In genomic region chr11:70413961-70414360, GRCm38 (mm10) we compare ENCODE assay signal across 9 mouse cellular contexts. TPM values are rescaled to one million over a fixed set of nuclear protein-coding genes. Genes with fewer than 3 reads are reported as not detected.
DNase-seq lines count a peak whose midpoint lies in the region; ATAC-seq and TF ChIP-seq lines count a peak whose summit lies in the region.
"Had no signal": no experiment of that assay in that cellular context is flagged by ENCODE, and none has a peak within 500 bp of the region (broad histone marks: within the 10 kb centered on the region; RNA-seq: fewer than 3 reads in every experiment).

No protein-coding gene starts in this region.

- ATAC-seq in forebrain, embryonic 15.5 days (replicated peaks): no peak

- H3K79me3 ChIP-seq in C2C12 (ENCODE audit: low read depth): peaks cover 5% of the 10 kb centered on the region

- no peak overlapping the region for H3ac ChIP-seq in C2C12 (ENCODE audit: control insufficient read depth, insufficient read length, low read depth)

- no peaks in the 10 kb centered on the region for H3K9me3 ChIP-seq in forebrain, embryonic 10.5 days
- H3K9me3 ChIP-seq in forebrain, embryonic 15.5 days: no peaks in the 10 kb centered on the region
- H3K9me3 ChIP-seq: liver, embryonic 15.5 days had no signal

- H3K36me3 ChIP-seq in forebrain, embryonic 10.5 days (replicated peaks): no peaks in the 10 kb centered on the region
- no peaks in the 10 kb centered on the region for H3K36me3 ChIP-seq in forebrain, embryonic 15.5 days
- H3K36me3 ChIP-seq in C2C12 (ENCODE audit: control insufficient read depth, insufficient read depth): no peaks in the 10 kb centered on the region
- no peaks in the 10 kb centered on the region for H3K36me3 ChIP-seq in spleen, adult 2 months (ENCODE audit: control insufficient read depth, insufficient read depth, low read length)
- H3K36me3 ChIP-seq: liver, embryonic 15.5 days had no signal

- H3K9ac ChIP-seq in forebrain, embryonic 15.5 days (replicated peaks): no peak overlapping the region
- H3K9ac ChIP-seq: liver, embryonic 15.5 days had no signal

- H3K79me2 ChIP-seq in C2C12 (ENCODE audit: control insufficient read depth, insufficient read depth): peaks cover 16% of the 10 kb centered on the region

- no peak overlapping the region for H3K27ac ChIP-seq in forebrain, embryonic 10.5 days
- H3K27ac ChIP-seq in forebrain, embryonic 15.5 days (replicated peaks): no peak overlapping the region
- no peak overlapping the region for H3K27ac ChIP-seq in bone marrow, adult 2 months (ENCODE audit: control insufficient read depth, insufficient read depth, low read depth, low read length, poor library complexity)
- no peak overlapping the region for H3K27ac ChIP-seq in layer of hippocampus, adult 2 months
- no peak overlapping the region for H3K27ac ChIP-seq in spleen, adult 2 months (ENCODE audit: insufficient read depth, low read length)
- H3K27ac ChIP-seq: liver, embryonic 15.5 days had no signal

- 15% methylated on average over 3 of the region's 3 CpGs for WGBS in forebrain, embryonic 10.5 days
- 5% methylated on average over 3 of the region's 3 CpGs for WGBS in forebrain, embryonic 15.5 days
- 2% methylated on average over 3 of the region's 3 CpGs for WGBS in bone marrow, adult 2 months
- WGBS in spleen, adult 2 months: 0% methylated on average over 3 of the region's 3 CpGs

- peak; percentile 78 for DNase-seq in forebrain, embryonic 10.5 days (ENCODE audit: extremely low spot score, low spot score)
- peak; percentile 43 for DNase-seq in fibroblast of lung, adult 2 months (ENCODE audit: low read depth)
- peak; percentile 47 to 82 for DNase-seq in layer of hippocampus, adult 2 months (ENCODE audit: low spot score in 2 of 2)
- DNase-seq in lung, postnatal 14 days: peak; percentile 84
- DNase-seq in spleen, adult 2 months (ENCODE audit: low read depth in 1 of 2, low spot score in 2 of 2): peak; percentile 49 to 67

- TF ChIP-seq POLR2A in bone marrow, adult 2 months (IDR thresholded peaks at IDR 0.05; ENCODE audit: borderline replicate concordance, control insufficient read depth, low read depth, low read length): no peak
- TF ChIP-seq POLR2A in spleen, adult 2 months (IDR thresholded peaks at IDR 0.05; ENCODE audit: low read depth, low read length): no peak

- no peaks in the 10 kb centered on the region for H3K27me3 ChIP-seq in forebrain, embryonic 10.5 days (ENCODE audit: poor library complexity, severe bottlenecking)
- no peaks in the 10 kb centered on the region for H3K27me3 ChIP-seq in forebrain, embryonic 15.5 days
- peaks cover 5% of the 10 kb centered on the region for H3K27me3 ChIP-seq in C2C12 (ENCODE audit: control insufficient read depth, insufficient read depth, insufficient read length)
- H3K27me3 ChIP-seq in spleen, adult 2 months (ENCODE audit: control insufficient read depth, insufficient read depth, low read length): no peaks in the 10 kb centered on the region
- H3K27me3 ChIP-seq: liver, embryonic 15.5 days had no signal

- no peak overlapping the region for H3K4me3 ChIP-seq in forebrain, embryonic 10.5 days
- no peak overlapping the region for H3K4me3 ChIP-seq in forebrain, embryonic 15.5 days
- H3K4me3 ChIP-seq in C2C12 (ENCODE audit: insufficient read depth, poor library complexity, severe bottlenecking): no peak overlapping the region
- H3K4me3 ChIP-seq in bone marrow, adult 2 months (replicated peaks; ENCODE audit: control insufficient read depth, low read depth, low read length): no peak overlapping the region
- no peak overlapping the region for H3K4me3 ChIP-seq in layer of hippocampus, adult 2 months
- H3K4me3 ChIP-seq in spleen, adult 2 months (ENCODE audit: extremely low read depth, insufficient read depth, insufficient read length): no peak overlapping the region
- H3K4me3 ChIP-seq: liver, embryonic 15.5 days had no signal

- no peak overlapping the region for H3K4me2 ChIP-seq in forebrain, embryonic 15.5 days (replicated peaks)
- H3K4me2 ChIP-seq: liver, embryonic 15.5 days had no signal

- no peak for TF ChIP-seq CTCF in C2C12 (IDR thresholded peaks at IDR 0.05; ENCODE audit: control insufficient read depth, insufficient read depth, insufficient read length)
- TF ChIP-seq CTCF in bone marrow, adult 2 months (IDR thresholded peaks at IDR 0.05; ENCODE audit: control insufficient read depth, insufficient read depth, low read length): peak; percentile 32; the same call in 1 of the 2 replicates
- peak; percentile 98 for TF ChIP-seq CTCF in layer of hippocampus, adult 2 months (conservative IDR thresholded peaks at IDR 0.05)
- peak; percentile 49; the same call in 1 of the 2 replicates for TF ChIP-seq CTCF in spleen, adult 2 months (IDR thresholded peaks at IDR 0.05; ENCODE audit: extremely low read depth, insufficient read depth, insufficient read length, insufficient replicate concordance)

- peaks cover 12% of the 10 kb centered on the region for H3K4me1 ChIP-seq in forebrain, embryonic 10.5 days
- H3K4me1 ChIP-seq in forebrain, embryonic 15.5 days: peaks cover 10% of the 10 kb centered on the region
- no peaks in the 10 kb centered on the region; the same call in 1 of the 2 replicates for H3K4me1 ChIP-seq in bone marrow, adult 2 months (ENCODE audit: control insufficient read depth, insufficient read depth, low read length)
- peaks cover 3% of the 10 kb centered on the region for H3K4me1 ChIP-seq in spleen, adult 2 months (ENCODE audit: control insufficient read depth, insufficient read depth, insufficient read length)

TF ChIP-seq in C2C12, 6 proteins besides CTCF, POLR2A, EP300 and RAD21:
- TF ChIP-seq CEBPB (IDR thresholded peaks at IDR 0.05; ENCODE audit: low read depth) (no peak), MAX (IDR thresholded peaks at IDR 0.05) (peak; percentile 36)

RNA-seq across cellular contexts. Expression of gene Pelp1, which starts 4.1 kb away (rescaled TPM):
- 56.2 and 58.8 TPM in 2 replicates for polyA plus RNA-seq in forebrain, embryonic 10.5 days (2016; fragmentation: Nextera tagmentation; extraction: Ambion mirVana)
- polyA plus RNA-seq in forebrain, embryonic 15.5 days (2015; fragmentation: Nextera tagmentation; extraction: Ambion mirVana): 33.4 and 37.2 TPM in 2 replicates
- 40.6 TPM for polyA plus RNA-seq in C2C12 (2012; fragmentation: generic; extraction: Trizol)
- polyA plus RNA-seq in bone marrow, adult 2 months (2011; ENCODE audit: insufficient read depth, insufficient read length, low replicate concordance, missing spikeins): 13.9 and 22.7 TPM in 2 replicates
- total RNA-seq in layer of hippocampus, adult 2 months (2021): 10 to 100 TPM; 33.2 to 40.1 TPM
- polyA plus RNA-seq in spleen, adult 2 months (2012; rRNA removed): 15.5 and 17.9 TPM in 2 replicates

RNA-seq across cellular contexts. Expression of gene Arrb2, which starts 18.5 kb away (rescaled TPM):
- 31.4 and 32.9 TPM in 2 replicates for polyA plus RNA-seq in forebrain, embryonic 10.5 days (2016; fragmentation: Nextera tagmentation; extraction: Ambion mirVana)
- polyA plus RNA-seq in forebrain, embryonic 15.5 days (2015; fragmentation: Nextera tagmentation; extraction: Ambion mirVana): 38.1 and 38.4 TPM in 2 replicates
- 27.6 TPM for polyA plus RNA-seq in C2C12 (2012; fragmentation: generic; extraction: Trizol)
- polyA plus RNA-seq in bone marrow, adult 2 months (2011; ENCODE audit: insufficient read depth, insufficient read length, low replicate concordance, missing spikeins): 201 and 438 TPM in 2 replicates
- 10 to 100 TPM; 99.9 TPM for total RNA-seq in layer of hippocampus, adult 2 months (2021)
- 145 TPM in 2 replicates for polyA plus RNA-seq in spleen, adult 2 months (2012; rRNA removed)

RNA-seq across cellular contexts. Expression of gene Med11, which starts 37.8 kb away (rescaled TPM):
- 43.5 and 44.5 TPM in 2 replicates for polyA plus RNA-seq in forebrain, embryonic 10.5 days (2016; fragmentation: Nextera tagmentation; extraction: Ambion mirVana)
- polyA plus RNA-seq in forebrain, embryonic 15.5 days (2015; fragmentation: Nextera tagmentation; extraction: Ambion mirVana): 40.2 and 45.0 TPM in 2 replicates
- polyA plus RNA-seq in C2C12 (2012; fragmentation: generic; extraction: Trizol): 46.2 TPM
- 8.3 and 16.1 TPM in 2 replicates for polyA plus RNA-seq in bone marrow, adult 2 months (2011; ENCODE audit: insufficient read depth, insufficient read length, low replicate concordance, missing spikeins)
- 10 to 100 TPM; 13.5 to 15.6 TPM for total RNA-seq in layer of hippocampus, adult 2 months (2021)
- 24.6 and 29.2 TPM in 2 replicates for polyA plus RNA-seq in spleen, adult 2 months (2012; rRNA removed)

RNA-seq across cellular contexts. Expression of gene Zmynd15, which starts 45.3 kb away (rescaled TPM):
- polyA plus RNA-seq in forebrain, embryonic 10.5 days (2016; fragmentation: Nextera tagmentation; extraction: Ambion mirVana): 0.14 and 0.38 TPM in 2 replicates
- 0.52 and 0.56 TPM in 2 replicates for polyA plus RNA-seq in forebrain, embryonic 15.5 days (2015; fragmentation: Nextera tagmentation; extraction: Ambion mirVana)
- 0.04 TPM for polyA plus RNA-seq in C2C12 (2012; fragmentation: generic; extraction: Trizol)
- 0.66 and 1.5 TPM in 2 replicates for polyA plus RNA-seq in bone marrow, adult 2 months (2011; ENCODE audit: insufficient read depth, insufficient read length, low replicate concordance, missing spikeins)
- under 1 TPM; 0.12 to 0.72 TPM for total RNA-seq in layer of hippocampus, adult 2 months (2021)
- polyA plus RNA-seq in spleen, adult 2 months (2012; rRNA removed): 10.5 and 10.6 TPM in 2 replicates

RNA-seq across cellular contexts. Expression of gene Cxcl16, which starts 45.8 kb away (rescaled TPM):
- polyA plus RNA-seq in forebrain, embryonic 10.5 days (2016; fragmentation: Nextera tagmentation; extraction: Ambion mirVana): 0.40 and 0.47 TPM in 2 replicates
- polyA plus RNA-seq in forebrain, embryonic 15.5 days (2015; fragmentation: Nextera tagmentation; extraction: Ambion mirVana): 1.4 and 1.9 TPM in 2 replicates
- polyA plus RNA-seq in C2C12 (2012; fragmentation: generic; extraction: Trizol): 0.19 TPM
- polyA plus RNA-seq in bone marrow, adult 2 months (2011; ENCODE audit: insufficient read depth, insufficient read length, low replicate concordance, missing spikeins): 0.59 and 3.2 TPM in 2 replicates
- total RNA-seq in layer of hippocampus, adult 2 months (2021): 1 to 10 TPM in 1 of 2 experiments, under 1 TPM in 1; 0.96 to 1.1 TPM
- 28.8 TPM in 2 replicates for polyA plus RNA-seq in spleen, adult 2 months (2012; rRNA removed)
